Mouse (Mus musculus) testis, postnatal 14 days (tissue): ENCODE measurements around the gene Wwox.
A peak's percentile ranks its signal among the peaks of the same experiment; 100 is the strongest.

Source experiments
- DNase-seq: peaks from one replicate; pipeline ENCODE4 v3.0.0; 2021; ENCODE audit warnings: low spot score

Gene Wwox

DNA sequence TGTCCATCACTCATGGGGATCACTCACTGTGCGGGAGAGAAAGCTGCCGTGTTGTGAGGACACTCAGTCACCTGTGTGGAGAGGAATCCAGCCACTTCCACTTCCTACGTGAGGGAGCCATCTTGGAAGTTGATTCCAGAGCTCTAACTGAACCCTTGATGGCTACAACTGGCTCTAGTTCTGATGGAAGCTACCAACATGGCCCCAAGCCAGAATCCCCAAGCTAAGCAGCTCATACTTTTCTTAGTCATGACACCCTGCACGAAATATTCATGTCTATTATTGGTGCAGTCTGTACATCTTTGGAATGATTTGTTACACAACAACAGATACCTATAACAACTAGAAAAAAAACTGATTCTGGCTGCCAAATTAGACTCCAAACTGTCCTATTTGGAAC lies 523.8 kb downstream of the Wwox start:
- no peak for DNase-seq

DNA sequence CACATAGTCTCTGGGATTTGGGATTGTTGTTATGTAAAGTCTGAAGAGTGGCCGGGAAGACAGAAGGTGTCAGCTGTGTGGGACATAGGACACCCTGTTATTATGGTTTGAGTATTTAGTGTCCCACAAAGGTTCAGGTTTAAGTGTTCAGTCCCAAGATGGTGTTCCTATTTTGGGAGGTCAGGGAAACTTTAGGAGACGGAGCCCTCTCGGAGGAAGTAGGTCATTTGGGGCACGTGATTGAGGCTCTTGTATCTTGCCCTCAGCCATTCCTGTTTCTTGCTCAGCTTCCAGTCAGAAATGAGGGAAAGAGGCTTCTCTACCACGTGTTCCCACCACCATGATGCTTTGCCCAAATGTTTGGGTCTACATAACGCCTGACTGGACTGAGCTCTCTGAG lies 524.8 kb downstream of the Wwox start:
- DNase-seq: no peak

DNA sequence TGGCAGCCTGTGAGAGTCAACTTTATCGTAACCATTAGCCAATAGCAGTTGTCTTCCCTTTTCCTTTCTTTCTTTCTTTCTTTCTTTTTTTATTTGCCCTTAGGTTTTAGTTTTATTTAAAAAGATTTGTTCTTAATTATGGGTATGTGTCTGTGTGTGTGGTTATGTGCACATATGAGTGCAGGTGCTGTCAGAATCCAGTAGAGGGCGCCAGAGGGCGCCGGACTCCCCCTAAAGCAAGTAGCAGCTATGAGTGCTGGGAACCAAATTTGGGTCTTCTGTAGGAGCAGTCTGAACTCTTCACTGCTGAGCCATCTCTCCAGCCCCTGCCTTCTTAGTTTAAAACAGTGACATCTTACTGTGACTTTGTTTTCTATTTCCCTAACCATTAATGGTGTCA lies 529.4 kb downstream of the Wwox start:
- DNase-seq: no peak

- peak; percentile 30 for DNase-seq
Measured at GRCm38 (mm10) chr8:114971378-114971777, 531.9 kb downstream of the Wwox start.

DNA sequence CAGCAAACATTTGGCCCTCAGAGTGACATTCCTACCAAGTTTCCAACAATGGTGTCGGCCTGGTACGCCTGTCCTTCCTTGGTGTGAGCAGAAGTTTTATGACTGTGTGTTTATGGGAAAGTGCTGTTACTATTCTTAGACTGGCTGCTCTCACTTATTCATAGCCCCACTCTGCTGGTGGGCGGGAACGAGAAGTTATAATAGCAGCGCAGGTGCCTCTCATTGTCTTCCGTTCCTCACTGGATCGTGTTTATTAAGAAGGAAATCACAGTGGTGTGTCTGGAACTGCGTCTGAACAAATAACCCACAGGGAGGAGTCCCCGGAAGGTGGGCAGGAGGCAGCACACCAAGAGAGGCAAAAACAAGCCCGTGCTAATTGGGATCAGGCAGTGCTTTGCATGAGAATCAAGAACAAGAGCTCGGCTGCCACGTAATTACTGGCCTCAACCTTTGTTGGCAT lies 533.6 kb downstream of the Wwox start:
- no peak for DNase-seq

GRCm38 (mm10) chr8:114974336-114974950 lies 535.0 kb downstream of the Wwox start:
- no peak for DNase-seq

DNA sequence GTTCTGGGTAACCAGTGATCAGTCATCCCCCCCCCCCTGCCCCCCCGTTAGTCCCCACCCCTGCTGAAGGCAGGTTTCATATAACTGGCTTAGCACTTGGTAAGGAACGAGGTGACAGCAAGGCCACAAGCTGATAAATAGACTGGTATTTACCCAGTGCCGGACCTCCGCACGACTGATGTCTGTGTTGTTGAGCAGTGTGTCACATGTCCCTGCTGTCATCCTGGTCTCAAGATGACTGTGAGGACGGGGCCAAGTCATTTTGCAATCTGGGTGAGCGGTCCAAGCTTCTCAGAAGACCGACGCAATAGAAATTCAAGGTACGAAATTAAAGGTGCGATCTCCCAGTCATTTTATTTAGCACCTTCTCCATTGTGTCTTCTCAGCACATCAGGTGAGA lies 538.3 kb downstream of the Wwox start:
- no peak for DNase-seq

DNA sequence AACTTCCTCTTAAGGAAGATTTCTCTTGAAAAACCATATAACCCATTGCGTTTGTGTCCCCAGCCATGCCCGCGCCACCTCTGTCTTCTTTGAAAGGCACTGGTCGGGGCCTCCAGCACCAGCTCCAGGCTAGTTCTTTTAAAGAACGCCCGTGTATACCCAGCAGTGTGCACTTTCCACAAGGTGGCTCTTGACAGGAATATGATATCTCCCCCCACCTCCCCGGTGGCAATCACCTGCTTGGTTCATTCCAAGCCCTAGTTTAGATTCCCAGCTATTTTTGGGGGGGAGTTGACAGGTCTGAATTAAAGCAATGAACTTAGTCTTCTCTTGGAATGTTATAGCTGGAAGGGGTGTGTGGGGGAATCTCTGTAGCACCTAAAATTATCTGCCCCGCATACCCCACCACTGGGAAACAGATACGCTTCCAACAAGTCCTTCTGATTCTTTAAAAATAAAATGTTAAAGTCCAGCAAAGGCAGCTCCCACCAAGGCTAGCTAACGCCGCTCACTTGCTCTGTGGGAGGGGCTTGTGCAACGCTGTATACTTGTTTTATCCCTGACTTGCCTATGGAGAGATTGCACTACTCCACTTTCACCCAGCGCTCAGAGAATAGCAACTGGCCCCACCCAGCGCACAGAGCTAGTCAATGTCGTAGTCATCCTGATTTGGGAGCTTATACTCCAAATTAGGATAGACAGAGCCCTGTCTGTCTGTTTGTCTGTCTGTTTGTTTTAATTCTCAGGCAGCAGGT lies 538.9 kb downstream of the Wwox start:
- DNase-seq: no peak

GRCm38 (mm10) chr8:114979671-114980070 lies 540.2 kb downstream of the Wwox start:
- DNase-seq: no peak

DNA sequence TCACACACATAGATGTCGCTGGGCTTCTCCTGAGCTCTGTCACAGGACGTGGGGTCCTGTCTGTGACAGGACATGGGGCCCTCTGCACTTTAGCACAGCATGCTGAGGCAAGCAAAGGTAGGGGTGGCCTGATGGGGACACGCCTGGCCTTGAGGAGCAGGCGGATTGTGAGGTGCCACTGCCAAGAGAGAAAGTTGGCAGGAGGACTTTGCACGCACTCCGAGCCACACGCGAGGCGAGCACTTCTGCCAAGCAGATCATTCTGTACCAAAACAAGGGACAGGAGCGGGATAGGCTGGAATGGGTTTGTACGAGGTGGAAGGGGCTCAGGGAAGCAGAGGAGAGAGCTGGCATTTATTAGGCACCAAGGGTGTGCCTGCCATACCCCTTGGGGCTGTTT lies 543.3 kb downstream of the Wwox start:
- no peak for DNase-seq

GRCm38 (mm10) chr8:114984500-114984899 lies 545.0 kb downstream of the Wwox start:
- no peak for DNase-seq

DNA sequence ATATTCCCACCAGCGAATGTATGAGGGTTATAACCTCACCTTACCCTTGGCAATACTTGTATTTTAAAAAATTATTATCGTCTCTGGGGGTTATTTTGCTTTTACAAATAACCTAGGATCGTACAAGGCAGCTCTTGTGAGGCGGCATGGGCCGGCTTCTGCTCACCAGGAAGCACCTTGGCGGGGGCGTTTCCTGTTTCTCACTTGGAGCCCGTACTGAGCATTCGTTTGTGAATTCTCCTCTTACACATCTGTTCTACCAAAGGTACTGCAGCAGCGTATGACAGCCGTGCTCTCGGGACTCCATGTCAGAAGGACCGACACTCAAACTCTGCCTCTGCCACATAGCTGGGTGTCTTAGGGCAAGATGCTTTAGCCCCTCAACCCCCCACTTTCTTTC lies 546.5 kb downstream of the Wwox start:
- no peak for DNase-seq

DNA sequence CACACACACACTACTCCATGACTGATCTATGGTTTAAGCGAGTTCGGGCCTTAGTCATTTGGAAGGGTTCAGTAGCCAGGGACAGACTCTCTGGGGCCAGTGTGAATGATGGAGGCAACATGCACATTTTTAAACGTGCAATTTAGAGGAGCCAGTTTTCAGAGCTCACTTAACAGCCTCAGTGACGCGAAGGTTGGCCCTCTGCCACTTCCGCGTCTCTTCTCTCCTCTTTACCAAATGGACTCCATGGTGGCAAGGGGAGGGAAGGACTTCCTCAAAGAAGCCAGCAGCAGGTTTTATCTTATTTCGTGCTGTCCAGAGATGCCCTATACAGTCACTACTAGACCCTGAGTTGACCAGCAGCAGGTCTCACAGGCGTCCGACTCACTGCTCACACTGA lies 547.5 kb downstream of the Wwox start:
- no peak for DNase-seq

DNA sequence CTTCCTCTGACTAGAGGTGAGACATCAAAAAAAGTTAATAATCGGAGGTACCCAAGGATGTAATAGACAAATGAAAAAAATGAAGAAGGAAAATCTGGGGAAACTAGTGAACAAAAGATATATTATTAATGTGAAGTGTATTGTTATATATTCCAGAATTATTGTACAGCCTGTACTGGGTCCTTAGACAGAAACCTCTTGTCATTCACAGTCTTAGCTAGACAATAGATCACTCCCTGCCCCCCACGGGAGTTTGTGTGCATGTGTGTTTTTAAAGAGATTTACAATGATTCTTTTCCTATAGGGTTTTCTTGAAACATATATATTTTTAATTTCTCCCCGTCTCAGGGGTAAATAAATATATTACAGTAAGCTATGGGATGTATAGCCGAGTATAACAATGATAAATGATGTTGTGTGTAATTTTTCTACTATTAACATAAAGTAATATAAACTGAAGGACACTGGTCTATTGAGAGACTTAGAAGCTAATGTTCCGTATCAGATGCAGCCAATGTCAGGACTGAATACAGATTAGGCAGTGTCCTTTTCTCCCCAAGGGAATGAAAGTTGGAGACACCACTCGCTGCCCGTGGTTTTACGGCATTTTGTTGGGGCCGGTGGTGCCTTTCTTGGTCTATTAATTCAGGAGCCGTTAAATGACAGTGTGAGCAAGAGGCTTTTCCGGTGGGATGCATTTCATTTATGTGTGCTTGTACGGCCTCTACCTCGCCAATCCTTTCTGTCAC lies 551.6 kb downstream of the Wwox start:
- no peak for DNase-seq

- DNase-seq: no peak
Measured at GRCm38 (mm10) chr8:115000736-115001135, 561.3 kb downstream of the Wwox start.

DNA sequence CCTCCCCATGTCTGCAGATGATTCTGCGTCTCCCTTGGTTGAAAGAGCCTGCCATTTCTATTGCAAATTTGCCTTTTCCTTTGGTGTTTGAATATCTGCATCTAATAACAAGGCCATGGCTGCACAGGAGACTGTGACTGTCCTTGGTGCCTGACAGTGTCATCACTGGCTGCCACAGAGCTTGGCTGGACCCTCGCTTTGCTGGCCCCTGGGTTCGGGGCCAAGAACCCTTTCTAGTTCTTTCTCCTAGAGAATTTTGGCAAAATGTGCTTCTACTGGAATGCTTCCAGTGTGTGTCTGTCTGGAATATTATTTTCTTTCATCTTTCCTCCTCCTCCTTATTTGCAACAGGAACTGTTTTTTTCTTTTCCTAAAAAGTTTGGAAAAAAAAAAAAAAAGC lies 565.6 kb downstream of the Wwox start:
- no peak for DNase-seq

GRCm38 (mm10) chr8:115006561-115006960 lies 567.1 kb downstream of the Wwox start:
- no peak for DNase-seq

GRCm38 (mm10) chr8:115007280-115007679 lies 567.8 kb downstream of the Wwox start:
- DNase-seq: no peak

- DNase-seq: no peak
Measured at GRCm38 (mm10) chr8:115008624-115009620, 569.5 kb downstream of the Wwox start.

- no peak for DNase-seq
Measured at GRCm38 (mm10) chr8:115009897-115010768, 570.7 kb downstream of the Wwox start.

DNA sequence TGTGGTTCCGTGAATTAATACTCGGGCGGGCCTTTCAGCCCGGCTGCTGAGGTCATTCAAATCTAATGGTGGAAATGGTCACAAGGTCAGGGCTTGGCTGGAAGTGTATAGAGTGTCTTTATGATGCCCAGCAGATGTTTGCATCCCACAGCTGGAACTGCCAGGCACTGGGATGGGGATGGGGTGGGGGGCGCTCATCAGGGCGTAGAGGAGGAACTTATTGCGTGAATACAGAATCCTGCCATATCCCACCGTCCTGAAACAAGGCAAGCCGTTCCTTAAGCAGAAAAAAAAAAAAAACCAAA lies 571.3 kb downstream of the Wwox start:
- no peak for DNase-seq
